Mouse (Mus musculus) neural tube, embryonic 12.5 days (tissue): Measurements from ENCODE around the gene Csnk2a2. TPM values are rescaled to one million over a fixed set of nuclear protein-coding genes. Genes with fewer than 3 reads are reported as not detected.

Experiments
- ATAC-seq: fragments of 200-750 bp; cut with Nextera tagmentation; 2 replicates; pipeline ENCODE4 v1.8.0; 2017; ENCODE audit warnings: low read depth, mild to moderate bottlenecking, moderate TSS enrichment, moderate library complexity; ENCODE audit not compliant: low FRiP score
- H3K27ac ChIP-seq: fragments of 300-500 bp; sonication (generic); 2 replicates; pipeline ENCODE4 v1.5.1; 2016
- H3K27me3 ChIP-seq: fragments of 300-500 bp; sonication (generic); replicated peaks from 2 replicates; pipeline ENCODE4 v1.6.1; 2016; ENCODE audit warnings: mild to moderate bottlenecking
- H3K36me3 ChIP-seq: fragments of 300-500 bp; sonication (generic); 2 replicates; pipeline ENCODE4 v1.6.1; 2016; ENCODE audit warnings: mild to moderate bottlenecking
- H3K4me1 ChIP-seq: fragments of 300-500 bp; sonication (generic); 2 replicates; pipeline ENCODE4 v1.6.1; 2016
- H3K4me2 ChIP-seq: fragments of 300-500 bp; sonication (generic); replicated peaks from 2 replicates; pipeline ENCODE4 v1.6.1; 2016; ENCODE audit warnings: mild to moderate bottlenecking
- H3K4me3 ChIP-seq: fragments of 300-500 bp; sonication (generic); 2 replicates; pipeline ENCODE4 v1.5.1; 2016
- H3K9ac ChIP-seq: fragments of 300-500 bp; sonication (generic); 2 replicates; pipeline ENCODE4 v1.6.1; 2016; ENCODE audit warnings: mild to moderate bottlenecking
- H3K9me3 ChIP-seq: fragments of 300-500 bp; sonication (generic); 2 replicates; pipeline ENCODE4 v1.6.1; 2016; ENCODE audit warnings: mild to moderate bottlenecking
- WGBS: fragments of 180-500 bp; shearing (Covaris S2); methylation state at CpG from one replicate; pipeline ENCODE4 v1.1.7; 2016; 5-methylcytosine and 5-hydroxymethylcytosine counted together
- polyA plus RNA-seq: library from polyadenylated mRNA; unstranded; fragments of >200 nt; fragmentation: Nextera tagmentation; extraction: Ambion mirVana; gene quantifications from 2 replicates; pipeline ENCODE4 v1.2.1, GENCODE M21; 2016

Csnk2a2 gene
- polyA plus RNA-seq, 1 experiment from 2014 or later, result 9.1 TPM

- no peaks in the 10 kb centered on the region for H3K27me3 ChIP-seq
- ATAC-seq, result no peak
- H3K4me3 ChIP-seq, result no peak overlapping the region
- WGBS, result 46% methylated on average over 5 of the region's 5 CpGs
- 0 out of 2 replicates have a peak overlapping the region, but pooled peaks have one; percentile 21 for H3K9ac ChIP-seq
- no peaks in the 10 kb centered on the region for H3K36me3 ChIP-seq
- no peaks in the 10 kb centered on the region for H3K9me3 ChIP-seq
- H3K27ac ChIP-seq, result no peak overlapping the region
- H3K4me2 ChIP-seq, result no peak overlapping the region
- H3K4me1 ChIP-seq, result peaks cover 16% of the 10 kb centered on the region
Measured at GRCm38 (mm10) chr8:95397201-95397600, 92.6 kb downstream of the Csnk2a2 start.

DNA sequence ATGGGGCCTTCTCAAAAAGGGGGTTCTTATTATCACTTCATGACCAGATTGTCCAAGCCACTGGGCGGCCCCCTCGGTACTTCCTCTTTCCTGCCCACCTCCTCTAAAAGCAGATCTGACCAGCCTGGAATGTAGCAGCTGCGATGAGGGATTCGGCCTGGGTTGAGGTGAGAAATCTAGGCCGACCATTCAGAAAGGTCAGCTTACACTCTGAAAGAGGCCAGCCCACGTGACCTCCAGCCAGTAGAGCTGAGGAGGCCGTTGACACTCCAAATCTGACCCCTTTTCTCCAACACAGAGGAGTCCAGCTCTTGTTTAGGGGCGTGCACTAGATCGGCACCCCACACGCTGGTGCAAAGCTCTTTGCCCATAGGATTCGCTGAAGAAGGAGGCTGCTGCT lies 93.1 kb downstream of the Csnk2a2 start:
- peaks cover 16% of the 10 kb centered on the region for H3K4me1 ChIP-seq
- 62% methylated on average over 11 of the region's 11 CpGs for WGBS
- no peak for ATAC-seq
- no peak overlapping the region for H3K27ac ChIP-seq
- 0 out of 2 replicates have a peak overlapping the region, but pooled peaks have one; percentile 21 for H3K9ac ChIP-seq
- no peaks in the 10 kb centered on the region for H3K36me3 ChIP-seq
- H3K4me3 ChIP-seq, result no peak overlapping the region
- no peaks in the 10 kb centered on the region for H3K9me3 ChIP-seq
- no peak overlapping the region for H3K4me2 ChIP-seq
- no peaks in the 10 kb centered on the region for H3K27me3 ChIP-seq

Other genes starting within 250 kb of the Csnk2a2 start
- gene Cngb1, start 183.5 kb downstream of the Csnk2a2 start, polyA plus RNA-seq, result 0.47 and 0.85 TPM in 2 replicates
- 0.50 TPM in 1 of 2 replicates, not detected in the other for gene Tepp, start 179.5 kb downstream of the Csnk2a2 start, polyA plus RNA-seq
- gene Zfp319, start 158.1 kb downstream of the Csnk2a2 start, polyA plus RNA-seq, result 19.8 and 20.5 TPM in 2 replicates
- 36.4 and 39.2 TPM in 2 replicates for gene Usb1, start 157.8 kb downstream of the Csnk2a2 start, polyA plus RNA-seq
- gene Mmp15, start 137.8 kb downstream of the Csnk2a2 start, polyA plus RNA-seq, result 36.4 and 41.3 TPM in 2 replicates
- 124 and 127 TPM in 2 replicates for gene Cfap20, start 55.2 kb downstream of the Csnk2a2 start, polyA plus RNA-seq
- gene Ccdc113, start 44.0 kb upstream of the Csnk2a2 start, polyA plus RNA-seq, result 0.20 TPM in 1 of 2 replicates, not detected in the other
- not detected in 2 replicates for gene Prss54, start 86.3 kb upstream of the Csnk2a2 start, polyA plus RNA-seq
- gene Gins3, start 143.4 kb upstream of the Csnk2a2 start, polyA plus RNA-seq, result 16.1 and 17.2 TPM in 2 replicates
- gene Ndrg4, start 186.9 kb upstream of the Csnk2a2 start, polyA plus RNA-seq, result 130 and 145 TPM in 2 replicates
- 16.6 and 23.0 TPM in 2 replicates for gene Setd6, start 225.8 kb upstream of the Csnk2a2 start, polyA plus RNA-seq